Mouse (Mus musculus) lung, postnatal 36 days (tissue): ENCODE data around the gene C2cd4d.
A peak's percentile ranks its signal among the peaks of the same experiment; 100 is the strongest.

ENCODE experiments used
- DNase-seq: peaks from one replicate; pipeline ENCODE4 v3.0.0; 2022; ENCODE audit warnings: mixed read lengths

Gene C2cd4d

DNA sequence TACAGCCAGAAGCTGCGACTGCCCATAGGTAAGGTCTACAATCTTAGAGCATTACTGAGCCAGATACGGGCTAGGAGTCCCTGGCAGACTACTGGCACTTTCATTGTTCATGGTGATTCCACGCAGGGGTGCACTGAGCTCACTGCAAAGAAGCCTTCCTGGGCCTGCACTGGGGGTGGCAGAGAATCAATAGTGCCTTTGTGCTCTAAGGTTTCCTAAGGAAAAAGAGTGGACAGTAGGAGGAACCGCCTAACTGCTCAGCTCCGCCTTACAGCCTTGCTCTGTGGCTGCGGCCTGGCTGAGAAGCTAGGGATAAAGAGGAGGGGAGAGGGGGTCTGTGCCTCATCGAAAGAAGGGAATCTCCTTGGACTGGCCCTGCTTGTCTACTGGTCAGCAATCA is at the start of gene C2cd4d:
Gene C2cd4d (plus strand): TSS at position 301 of the 400 bp plus-strand sequence.
- DNase-seq, result no peak

- peak; percentile 45 for DNase-seq
Observed at GRCm38 (mm10) chr3:94328681-94329080, 33.6 kb upstream of the C2cd4d start.

GRCm38 (mm10) chr3:94334442-94334841 is 27.8 kb upstream of the C2cd4d start:
- DNase-seq, result no peak

GRCm38 (mm10) chr3:94338522-94338921 is 23.7 kb upstream of the C2cd4d start:
- DNase-seq, result peak; percentile 32

GRCm38 (mm10) chr3:94341959-94342422 is 20.2 kb upstream of the C2cd4d start, which contains the start of gene Them5:
Them5 (plus strand) TSS chr3:94342099.
- DNase-seq, result peak; percentile 37

DNA sequence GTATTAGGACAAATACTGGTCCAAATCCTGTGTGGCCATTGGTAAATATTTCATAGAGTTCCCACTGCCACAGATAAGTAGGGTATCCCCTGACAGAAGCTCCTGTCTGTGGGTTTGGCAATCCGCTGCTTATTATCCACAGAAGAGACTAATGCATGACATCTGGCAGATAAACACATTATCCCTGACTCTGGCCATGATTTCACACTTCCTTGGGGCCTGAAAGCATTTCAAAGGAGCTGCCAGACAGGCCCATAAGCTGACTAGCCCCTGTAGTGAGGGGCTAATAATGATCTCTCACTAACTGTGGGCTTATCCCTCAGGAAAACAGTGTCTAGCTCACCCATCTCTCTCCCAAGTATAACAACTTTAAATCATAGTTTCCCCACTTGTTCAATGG is 19.7 kb upstream of the C2cd4d start:
- no peak for DNase-seq

DNA sequence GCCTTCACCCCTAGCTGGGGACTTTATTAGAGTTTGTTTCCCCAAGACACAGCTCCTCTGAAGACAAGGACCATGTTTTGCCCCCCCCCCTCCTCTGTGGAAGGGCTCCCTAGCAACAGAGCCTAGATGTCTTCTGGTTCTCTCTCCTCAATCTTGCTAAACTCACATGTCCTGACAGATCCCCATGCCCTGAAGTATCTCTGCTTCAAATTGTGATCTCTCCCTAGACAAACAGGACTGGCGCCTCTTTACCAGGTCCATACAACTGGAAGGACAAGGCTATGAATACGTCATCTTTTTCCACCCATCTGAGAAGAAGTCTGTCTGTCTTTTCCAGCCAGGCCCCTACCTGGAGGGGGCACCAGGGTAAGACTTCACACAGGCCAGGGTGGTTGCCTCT is 18.1 kb upstream of the C2cd4d start:
- DNase-seq, result no peak

GRCm38 (mm10) chr3:94344897-94345296 is 17.3 kb upstream of the C2cd4d start:
- DNase-seq, result no peak

GRCm38 (mm10) chr3:94348146-94348545 is 14.1 kb upstream of the C2cd4d start:
- DNase-seq, result no peak

- peak; percentile 63 for DNase-seq
Observed at GRCm38 (mm10) chr3:94360812-94361211, 1.4 kb upstream of the C2cd4d start.

GRCm38 (mm10) chr3:94363291-94364153 is 1.3 kb downstream of the C2cd4d start:
- peak; percentile 17 for DNase-seq

DNA sequence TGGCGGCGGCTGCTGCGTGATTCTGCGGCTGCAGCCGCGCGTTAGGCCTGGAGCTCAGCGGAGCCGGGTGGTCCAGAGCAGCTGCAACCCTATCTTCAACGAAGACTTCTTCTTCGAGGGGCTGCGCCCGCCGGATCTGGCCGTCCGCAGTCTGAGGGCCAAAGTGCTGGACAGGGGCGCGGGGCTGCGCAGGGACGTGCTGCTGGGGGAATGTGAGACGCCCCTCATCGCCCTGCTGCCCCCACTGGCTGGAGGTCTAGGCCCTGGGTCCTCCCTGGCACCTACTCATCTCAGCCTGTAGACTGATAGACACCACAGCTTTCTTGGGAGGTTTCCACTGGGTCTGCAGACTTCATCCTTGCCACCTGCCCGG is 1.9 kb downstream of the C2cd4d start:
- DNase-seq, result no peak

DNA sequence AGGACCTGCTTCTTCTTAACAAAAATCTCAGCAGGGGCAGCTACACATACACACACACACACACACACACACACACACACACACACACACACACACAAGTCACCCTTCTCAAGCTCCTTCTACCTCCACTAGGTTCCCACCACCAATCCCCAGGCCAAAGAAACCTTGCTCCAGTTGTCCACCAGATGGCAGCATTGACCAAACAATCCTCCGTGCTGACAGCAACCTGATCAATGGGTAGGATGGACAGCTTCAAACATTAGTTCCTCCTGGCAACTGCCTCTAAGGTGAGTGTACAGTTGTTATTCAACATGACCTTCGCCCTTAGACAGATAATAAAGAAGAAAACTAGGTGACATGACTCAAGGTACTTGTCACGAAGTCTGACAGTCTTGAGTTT is 4.5 kb downstream of the C2cd4d start:
- peak; percentile 84 for DNase-seq

DNA sequence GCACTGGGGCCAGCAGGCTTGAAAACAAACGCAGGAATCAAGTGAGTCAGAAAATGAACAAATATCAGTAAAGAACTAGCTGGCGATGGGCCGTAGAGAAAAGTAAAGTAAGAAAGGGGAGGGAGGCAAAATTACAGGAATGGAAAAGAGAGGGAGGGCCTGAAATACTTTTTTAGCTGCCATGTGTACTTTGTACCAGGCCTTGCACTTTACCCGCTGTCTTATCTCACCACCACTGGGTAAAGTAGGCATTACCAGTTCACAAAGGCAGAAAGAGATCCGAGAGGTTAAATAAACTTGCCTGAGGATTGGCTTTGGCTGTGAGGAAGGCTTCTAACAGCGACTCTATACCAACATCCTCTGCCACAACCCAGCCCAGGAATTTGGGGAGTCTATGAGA is 5.3 kb downstream of the C2cd4d start:
- no peak for DNase-seq

GRCm38 (mm10) chr3:94368631-94369030 is 6.4 kb downstream of the C2cd4d start:
- DNase-seq, result no peak

DNA sequence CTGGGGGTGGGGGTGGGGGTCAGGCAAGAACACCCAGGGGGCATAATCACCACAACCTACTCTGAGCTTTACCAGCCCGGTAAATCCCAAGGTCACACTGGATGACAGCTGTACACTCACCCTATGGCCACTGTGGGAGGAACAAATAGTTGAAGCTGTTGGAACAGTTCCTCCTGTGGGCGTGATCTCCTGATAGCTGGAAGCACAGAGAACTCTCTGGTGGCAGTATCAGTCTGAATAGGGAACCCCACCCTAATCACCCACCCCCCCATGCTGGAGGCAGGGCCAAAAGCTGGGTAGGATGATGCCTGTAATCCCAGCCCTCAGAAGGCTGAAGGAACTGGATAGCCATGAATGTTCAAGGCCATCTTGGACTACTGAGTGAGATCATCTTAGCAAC is 7.5 kb downstream of the C2cd4d start:
- DNase-seq, result no peak

GRCm38 (mm10) chr3:94371637-94372036 is 9.4 kb downstream of the C2cd4d start:
- peak; percentile 93 for DNase-seq

GRCm38 (mm10) chr3:94372038-94372437 is 9.8 kb downstream of the C2cd4d start:
- DNase-seq, result no peak

GRCm38 (mm10) chr3:94372641-94373040 is 10.4 kb downstream of the C2cd4d start, which contains the start of gene Rorc:
Rorc (plus strand) TSS chr3:94372794.
- DNase-seq, result peak; percentile 60

- peak; percentile 35 for DNase-seq
Observed at GRCm38 (mm10) chr3:94373090-94373489, 10.9 kb downstream of the C2cd4d start.

DNA sequence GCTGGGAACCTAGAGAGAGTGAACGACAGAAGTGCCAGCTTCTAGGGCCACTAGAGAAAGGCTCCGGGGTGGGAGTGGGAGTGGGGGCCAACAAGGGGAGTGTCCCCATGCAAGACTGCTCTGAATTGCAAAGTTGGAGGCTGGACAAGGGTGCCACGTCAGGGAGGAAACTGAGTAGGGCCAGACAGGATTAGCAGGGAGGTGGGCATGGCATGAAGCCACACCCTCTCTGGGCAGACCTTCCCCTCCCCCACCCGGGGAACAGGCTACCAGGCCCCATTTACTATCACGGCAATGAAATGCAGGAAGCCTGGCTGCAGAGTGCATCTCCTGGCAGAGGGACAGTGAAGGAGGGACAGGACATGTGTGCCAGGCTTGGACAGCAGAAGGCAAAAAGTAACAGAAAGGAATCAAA is 11.4 kb downstream of the C2cd4d start:
- peak; percentile 45 for DNase-seq

DNA sequence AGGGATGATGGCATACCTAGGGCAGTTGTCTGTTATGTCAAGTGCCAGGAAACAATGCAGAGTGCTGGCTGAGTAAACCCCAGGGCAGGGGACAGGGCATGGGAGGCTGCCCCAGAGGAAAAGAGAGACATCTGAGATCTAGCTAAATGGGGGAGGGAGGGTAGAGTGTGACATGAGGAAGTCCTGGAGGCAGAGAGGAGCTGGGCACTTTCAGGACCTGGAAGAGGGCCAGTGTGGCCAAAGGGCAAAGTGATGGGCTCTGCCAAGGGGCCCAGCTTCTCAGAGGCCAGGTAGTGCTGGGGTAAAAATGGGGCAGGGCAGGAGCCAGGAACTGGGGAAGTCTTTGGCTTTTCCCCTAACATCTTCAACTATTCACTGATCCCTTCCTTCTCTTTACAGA is 12.4 kb downstream of the C2cd4d start:
- no peak for DNase-seq

DNA sequence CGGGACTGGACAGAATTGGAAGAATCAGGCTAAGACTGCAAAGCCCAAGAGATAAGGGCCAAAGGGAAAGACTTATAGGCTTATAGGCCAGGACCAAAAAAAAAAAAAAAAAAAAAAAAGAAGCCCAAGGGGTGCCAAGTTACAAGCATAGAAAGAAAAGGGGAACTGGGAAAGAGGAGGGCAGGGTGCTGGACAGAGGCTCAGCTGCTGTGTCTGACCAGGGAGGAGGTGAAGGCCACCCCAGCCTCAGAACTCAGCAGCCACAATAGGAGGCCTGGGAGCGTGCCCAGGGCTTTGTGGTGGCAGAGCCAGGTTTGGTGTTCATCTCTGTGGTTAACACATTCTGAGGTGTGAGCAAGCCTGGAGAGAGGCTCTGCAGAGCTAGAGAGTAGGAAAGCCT is 12.9 kb downstream of the C2cd4d start:
- DNase-seq, result no peak

DNA sequence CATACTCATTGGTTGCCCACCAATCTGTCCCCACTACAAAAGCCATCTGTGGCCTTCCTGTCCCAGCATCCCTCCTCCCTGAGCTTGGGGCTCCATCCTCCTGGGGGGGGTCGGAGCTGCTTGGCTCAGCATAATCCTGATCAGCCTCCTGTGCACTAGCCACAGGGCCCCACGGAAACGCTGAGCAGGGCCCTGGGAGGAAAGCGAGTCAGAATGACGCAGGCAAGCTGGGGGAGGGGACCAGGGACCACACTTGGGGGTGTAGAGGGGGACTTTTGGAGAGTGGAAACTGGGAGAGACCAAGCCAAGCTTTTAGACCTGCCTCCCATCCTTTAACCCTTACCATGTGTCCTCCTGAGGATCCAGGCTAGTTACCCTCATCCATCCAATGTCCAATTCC is 13.6 kb downstream of the C2cd4d start:
- DNase-seq, result no peak
